Mouse (Mus musculus) NIH3T3 (cell line): Measurements from ENCODE around the gene Plekho2.

Source experiments
- DNase-seq: peaks from one replicate; pipeline ENCODE4 v3.0.0-alpha.2; 2012; ENCODE audit warnings: low read depth

The Plekho2 gene

DNA sequence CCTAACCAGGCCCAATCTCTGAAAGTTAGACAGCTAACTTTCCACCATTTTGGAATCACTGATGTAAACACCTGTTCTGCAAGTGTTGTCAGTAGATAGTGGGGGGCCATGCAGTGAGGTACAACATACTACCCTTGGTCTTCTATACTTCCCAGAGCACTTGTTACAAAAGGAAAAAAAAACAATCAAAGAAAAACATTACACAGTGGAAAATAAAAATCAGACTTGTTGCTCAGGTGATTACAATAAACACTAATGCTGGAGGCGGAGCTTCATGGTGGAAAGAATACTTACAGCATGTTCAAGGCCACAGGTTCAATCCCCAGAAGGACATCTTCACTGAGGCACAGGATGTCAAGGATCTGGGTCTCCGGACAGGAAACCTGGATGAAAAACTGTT is 27.1 kb downstream of the Plekho2 start:
- no peak for DNase-seq

DNA sequence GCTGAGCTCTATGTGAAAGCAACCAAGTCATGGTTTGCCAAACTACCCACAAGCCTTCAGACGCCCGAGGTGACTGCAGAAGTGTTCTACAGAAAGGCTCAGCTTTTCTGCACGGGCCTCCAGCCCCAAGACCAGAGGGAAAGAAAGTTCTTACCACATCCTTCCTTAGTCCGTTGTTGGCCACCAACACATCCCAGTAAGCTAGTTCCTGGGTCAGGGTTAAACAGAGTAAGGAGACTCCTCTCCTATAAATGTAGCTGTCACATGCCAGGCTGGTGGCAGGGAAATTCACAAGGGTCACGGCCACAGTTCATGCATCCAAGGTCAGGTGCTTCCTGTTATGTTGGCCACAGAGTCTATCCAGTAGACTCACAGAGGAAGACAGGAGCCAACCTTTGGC is 27.7 kb downstream of the Plekho2 start:
- no peak for DNase-seq

DNA sequence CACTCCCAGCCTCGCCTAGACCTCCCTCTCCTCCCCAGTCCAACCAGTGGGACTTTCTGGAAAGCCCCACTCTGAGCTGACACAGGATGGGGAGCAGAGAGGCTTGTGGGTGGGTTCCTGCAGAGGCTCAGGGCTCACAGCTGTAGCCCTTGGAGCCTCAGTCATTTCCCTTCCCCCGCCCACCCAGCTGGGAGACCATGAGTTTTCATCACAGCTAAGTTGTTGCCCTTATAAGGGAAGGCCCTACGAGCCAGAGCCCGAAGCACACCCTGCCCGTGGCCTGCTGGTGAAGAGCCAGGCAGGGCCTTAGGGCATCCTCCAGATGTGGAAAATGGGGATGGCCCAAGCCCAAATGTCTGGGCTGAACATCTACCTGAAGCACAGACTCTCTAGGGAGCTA is 28.8 kb downstream of the Plekho2 start:
- DNase-seq, result peak; percentile 98

DNA sequence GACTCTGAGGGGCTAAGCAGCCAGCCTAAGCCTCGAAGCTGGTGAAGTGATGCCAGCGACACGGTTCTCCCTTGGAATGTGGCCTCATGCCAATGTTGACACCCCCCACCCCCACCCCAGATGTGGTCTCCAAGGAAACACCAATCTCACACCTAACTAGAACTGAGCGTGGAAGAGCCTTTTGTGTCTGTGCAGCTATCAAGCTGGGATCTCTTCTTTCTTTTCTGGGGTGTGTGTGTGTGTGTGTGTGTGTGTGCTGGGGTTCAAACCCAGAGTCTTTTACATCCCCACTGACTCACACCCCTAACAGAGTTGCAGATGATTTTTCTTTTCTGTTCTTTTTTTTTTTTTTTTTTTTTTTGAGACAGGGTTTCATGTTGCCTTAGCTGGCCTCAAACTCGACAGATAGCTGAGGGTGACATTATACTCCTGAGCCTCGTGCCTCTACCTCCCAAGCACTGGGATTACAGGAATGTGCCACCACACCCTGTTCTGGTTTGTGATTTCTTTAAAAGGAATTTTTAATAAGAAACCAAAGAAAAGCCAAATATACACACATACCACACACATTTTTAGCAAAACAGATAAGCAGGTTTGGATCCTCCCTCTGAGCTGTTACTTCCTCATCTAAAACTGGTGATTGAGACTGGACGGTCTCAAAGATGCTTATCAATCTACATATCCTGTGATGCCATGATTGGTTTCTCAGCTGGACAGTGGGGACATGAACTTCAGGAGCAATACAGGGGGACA is 29.6 kb downstream of the Plekho2 start:
- peak; percentile 66 for DNase-seq

DNA sequence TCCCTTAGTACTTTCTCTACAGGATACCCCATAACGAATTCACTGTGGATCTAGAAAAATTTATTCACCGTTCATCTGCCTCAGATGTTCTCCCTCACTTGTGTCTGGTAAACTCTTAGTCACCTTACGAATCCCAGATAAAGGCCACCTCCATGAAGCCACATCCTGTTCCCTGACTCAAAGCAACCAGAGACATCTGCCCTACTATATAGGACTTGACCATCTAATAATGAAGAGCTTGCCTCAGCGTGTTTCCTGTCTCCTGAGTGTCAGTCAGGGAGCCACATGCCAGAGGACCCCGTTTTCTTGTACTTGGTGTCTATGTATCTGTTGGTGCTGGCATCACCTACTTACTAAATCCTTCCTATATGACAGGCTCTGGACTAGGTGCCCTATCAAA is 30.2 kb downstream of the Plekho2 start:
- DNase-seq, result no peak

DNA sequence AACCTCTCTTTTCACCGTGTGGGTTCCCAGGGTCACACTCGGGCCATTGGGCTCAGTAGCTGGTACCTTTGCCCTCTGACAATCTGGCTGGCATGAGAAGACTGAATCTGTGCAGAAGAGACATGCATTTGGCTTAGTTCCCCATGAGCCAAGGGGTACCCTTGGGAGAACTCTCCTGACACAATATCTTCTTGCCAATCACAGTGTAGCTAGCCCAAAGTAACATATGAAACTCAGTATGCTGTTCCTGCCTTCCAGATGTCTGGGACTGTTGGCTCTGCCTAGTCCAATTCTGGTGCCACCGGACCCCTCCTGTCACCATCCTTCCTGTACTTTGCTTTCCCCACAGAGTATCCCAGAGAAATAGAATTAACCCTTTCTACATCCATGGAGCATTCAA is 30.7 kb downstream of the Plekho2 start:
- peak; percentile 34 for DNase-seq

DNA sequence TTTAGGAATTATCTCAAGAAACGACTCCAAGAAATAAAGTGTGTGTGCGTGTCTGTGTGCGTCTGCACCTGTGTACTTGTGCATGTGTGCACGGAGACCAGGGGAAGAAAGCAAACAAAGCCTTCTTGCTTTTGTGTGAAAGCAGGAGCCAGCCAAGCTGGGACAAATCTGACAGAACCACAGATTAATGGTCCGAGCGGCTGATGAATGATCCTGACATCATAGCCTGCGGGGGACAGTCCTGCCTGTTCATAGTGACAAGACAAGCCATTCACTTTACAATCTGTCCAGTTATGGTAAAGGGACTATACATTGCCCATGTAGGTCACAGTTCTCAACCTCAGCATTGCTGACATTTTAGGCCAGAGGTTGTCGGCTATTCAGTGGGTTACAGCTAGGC is 31.5 kb downstream of the Plekho2 start:
- DNase-seq, result no peak

DNA sequence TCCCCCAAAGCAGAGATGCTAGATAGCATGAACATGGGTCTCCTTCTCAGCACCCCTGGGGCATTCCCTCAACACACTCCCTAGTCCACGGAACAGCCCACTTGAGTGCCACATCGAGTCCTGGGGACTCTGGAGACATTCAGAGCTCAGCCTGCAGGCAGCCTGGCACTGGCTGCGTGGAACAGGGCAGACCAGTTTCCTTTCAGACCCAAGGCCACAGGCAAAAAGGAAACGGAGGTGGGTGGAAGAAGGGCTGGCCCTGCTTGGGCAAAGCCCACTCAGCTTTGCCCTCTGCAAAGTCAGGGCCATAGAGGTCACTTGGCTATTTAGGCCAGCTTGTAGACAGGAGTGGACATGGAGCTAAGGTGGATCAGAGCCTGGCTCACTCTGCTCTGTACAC is 32.0 kb downstream of the Plekho2 start:
- no peak for DNase-seq

DNA sequence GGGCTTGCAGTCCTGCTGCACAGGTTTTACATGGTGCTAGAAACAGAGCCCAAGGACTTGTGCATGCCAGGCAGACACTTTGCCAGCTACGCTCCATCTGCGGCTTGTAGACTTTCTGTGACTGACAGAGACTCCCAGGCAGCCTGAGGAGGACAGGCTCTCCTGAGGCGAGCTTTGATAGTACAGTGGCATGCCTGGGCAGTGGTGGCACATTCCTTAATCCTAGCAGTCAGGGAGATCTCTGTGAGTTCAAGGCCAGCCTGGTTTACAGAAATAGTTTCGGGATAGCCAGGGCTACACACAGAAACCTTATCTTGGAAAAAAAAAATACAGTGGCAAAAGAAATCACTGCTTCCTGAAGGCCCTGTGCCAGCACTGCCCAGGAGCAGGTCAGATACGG is 32.7 kb downstream of the Plekho2 start:
- DNase-seq, result no peak

DNA sequence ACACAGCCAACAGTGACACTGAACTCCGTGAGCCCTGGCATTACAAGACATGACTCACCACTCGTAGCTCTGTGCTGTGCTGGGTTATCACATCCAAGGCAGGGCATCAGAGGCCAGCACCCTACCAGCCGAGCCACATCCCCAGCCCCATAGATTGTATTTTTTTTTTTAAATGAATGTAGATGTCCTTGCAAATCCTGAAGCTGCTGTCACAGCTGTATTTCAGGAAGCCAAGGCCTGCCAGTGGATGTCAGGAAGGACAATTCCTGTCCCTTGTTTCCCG is 33.5 kb downstream of the Plekho2 start:
- peak; percentile 47 for DNase-seq

DNA sequence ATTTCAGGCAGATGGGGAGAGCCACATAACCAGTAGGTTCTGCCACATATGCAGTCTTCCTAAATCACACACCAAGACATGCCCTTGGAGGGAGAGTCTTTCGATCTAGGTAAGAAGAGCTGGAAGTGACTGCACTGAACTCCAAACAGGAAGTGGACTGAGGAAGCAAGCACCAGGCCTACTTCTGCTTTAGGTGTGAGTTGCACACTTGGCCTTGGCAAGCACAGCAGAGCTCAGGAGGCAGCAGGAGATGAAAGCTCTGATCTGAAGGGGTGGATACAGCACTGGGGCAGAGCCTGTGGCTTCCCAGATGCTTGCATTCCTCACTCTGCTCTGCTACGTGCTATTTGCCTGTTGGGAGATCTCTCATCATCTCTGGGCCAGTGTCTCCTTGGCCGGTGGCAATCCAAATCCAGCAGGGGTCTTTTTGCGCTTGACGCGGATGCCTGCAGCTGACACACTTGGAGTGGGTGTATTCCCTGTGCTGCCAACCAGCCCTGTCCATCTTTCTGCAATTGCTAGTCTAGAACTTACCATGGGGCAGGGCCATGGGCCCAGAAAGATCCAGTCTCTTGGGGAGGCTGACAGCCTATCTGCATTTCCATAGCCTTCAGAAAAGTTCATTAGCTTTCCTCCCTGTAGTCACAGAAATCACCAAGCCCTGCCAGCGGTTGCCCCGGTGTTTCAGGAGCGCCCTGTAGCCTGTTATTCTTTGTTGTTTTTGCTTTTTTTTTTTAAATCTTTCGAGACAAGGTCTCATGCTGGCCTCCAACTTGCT is 34.0 kb downstream of the Plekho2 start:
- peak; percentile 56 for DNase-seq

DNA sequence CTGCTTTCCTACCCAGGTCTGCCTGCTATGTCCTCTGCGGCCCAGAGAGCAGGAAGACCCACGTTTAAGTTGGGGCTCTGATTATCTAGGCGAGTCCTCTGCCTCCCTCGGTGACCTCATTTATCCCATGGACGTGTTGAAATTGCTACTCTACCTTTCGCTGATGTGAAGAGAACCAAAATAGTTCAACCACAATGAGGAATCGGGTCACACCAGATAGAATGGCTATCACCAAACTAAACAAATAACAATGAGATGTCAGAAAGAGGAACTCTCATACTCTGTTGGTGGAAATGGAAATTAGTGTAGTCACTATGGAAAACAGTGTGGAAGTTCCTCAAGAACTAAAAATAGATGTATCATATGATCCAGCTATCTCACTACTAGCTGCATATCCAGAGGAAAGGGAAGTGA is 37.7 kb downstream of the Plekho2 start:
- DNase-seq, result peak; percentile 31

DNA sequence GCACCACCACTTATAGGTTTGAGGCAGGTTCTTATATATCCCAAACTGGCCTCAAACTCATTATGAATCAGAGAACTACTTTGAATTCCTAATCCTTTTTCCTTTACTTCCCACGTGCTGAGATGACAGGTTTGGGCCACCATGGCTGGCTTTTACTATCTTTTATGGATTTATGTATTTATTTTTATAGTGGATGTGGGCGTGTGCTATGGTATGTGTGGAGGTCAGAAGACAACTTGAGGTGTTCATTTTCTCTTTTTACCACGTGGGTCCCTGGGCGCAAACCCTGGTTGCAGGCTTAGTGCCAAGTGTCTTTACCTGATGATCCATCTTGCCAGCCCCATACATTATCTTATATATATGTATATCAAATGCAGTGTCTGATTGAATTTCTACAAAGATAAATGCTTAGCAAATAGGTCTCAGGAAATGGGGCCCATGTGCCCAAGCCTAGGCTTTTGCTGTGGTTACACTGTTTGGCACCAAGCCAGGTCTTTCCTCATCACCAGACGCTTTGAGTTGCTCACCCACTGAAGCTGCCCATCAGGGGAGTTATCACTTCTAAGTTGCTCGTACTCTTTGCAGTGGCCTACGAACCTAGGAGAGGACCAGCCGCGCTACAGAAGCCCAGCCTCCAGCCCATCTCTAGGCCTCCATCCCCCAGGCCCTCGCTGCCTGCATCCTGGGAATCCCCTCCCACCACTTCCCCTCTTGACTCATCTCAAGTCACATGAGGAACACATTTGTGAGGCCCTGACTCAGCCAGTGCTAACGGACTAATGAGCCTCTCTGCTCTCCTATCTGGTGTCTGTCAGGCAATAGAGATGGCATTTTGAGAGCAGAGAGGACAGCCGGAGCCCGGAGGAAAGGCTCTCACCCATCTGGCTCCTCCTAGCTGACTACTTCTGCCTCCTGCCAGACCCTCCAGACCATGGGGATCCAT is 38.4 kb downstream of the Plekho2 start:
- peak; percentile 93 for DNase-seq

DNA sequence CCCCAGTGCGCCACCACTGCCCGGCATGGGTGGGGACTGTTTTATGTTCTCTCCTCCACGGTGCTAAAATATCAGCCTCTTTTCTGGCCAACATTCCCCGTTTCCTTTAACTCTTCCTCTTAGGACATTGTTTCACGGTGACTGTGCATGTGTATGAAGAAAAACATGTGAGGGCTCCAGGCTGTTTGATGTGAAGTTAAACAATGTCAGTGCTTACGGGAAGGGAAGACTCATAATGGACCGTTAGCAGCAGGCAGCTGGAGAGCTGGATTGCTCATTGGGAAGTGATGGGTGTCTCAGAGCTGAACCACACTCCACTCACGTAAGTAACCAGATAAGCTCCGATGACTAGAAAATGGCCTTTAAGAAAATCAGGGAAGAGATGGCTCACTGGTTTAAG is 40.1 kb downstream of the Plekho2 start:
- DNase-seq, result peak; percentile 81

DNA sequence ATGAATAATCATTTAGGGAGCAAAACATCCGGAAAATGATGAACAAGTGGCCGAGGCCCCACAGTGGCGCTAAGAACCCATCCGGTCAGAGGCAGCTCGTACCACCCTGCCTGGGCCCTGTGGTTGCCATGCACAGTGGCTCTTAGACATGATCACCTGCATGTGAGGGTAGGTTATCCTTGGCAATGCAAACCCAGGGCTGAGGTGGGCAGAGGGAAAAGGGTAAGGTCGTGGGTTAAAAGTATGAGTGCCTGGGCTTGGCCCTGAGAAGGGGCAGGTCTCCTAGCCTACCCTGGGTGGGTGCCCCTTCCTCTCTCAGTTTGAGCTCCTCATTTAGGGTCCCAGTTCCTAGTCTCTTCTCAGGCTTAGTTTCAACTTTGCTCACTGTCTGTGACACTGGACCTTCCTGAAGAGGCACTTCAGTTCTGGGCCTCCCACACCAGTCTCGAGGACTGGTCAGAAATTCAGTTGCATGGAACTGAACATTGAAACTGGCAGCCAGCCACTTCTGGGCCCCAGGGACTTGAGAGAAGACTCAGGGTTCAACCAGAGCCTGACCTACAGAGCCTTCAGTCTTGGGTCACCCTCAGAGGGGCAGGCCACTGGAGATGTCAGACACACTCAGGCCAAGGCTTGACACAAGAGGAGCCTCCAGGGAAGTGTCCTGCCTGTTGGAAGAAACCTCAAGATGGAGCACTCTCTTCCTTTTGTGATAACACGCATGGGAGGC is 41.8 kb downstream of the Plekho2 start:
- no peak for DNase-seq

DNA sequence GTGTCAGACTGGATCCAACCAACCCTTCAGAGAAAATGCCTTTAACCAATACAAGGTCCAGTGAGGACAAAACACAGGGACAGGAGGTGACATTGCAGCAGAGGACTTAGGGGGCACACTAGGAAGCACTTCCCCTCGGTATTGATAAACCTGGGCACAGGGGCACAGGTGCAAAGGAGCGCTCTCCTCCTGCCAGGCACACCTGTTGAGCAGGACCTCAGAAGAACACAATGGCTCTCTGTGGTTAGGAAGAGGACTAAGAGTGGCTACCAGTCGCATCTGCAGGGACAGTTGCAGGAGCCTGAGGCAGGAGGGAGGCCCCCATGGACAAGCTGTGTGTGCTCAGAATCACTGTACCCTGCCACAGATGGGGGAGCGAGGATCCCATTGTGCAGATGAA is 43.3 kb downstream of the Plekho2 start:
- no peak for DNase-seq

DNA sequence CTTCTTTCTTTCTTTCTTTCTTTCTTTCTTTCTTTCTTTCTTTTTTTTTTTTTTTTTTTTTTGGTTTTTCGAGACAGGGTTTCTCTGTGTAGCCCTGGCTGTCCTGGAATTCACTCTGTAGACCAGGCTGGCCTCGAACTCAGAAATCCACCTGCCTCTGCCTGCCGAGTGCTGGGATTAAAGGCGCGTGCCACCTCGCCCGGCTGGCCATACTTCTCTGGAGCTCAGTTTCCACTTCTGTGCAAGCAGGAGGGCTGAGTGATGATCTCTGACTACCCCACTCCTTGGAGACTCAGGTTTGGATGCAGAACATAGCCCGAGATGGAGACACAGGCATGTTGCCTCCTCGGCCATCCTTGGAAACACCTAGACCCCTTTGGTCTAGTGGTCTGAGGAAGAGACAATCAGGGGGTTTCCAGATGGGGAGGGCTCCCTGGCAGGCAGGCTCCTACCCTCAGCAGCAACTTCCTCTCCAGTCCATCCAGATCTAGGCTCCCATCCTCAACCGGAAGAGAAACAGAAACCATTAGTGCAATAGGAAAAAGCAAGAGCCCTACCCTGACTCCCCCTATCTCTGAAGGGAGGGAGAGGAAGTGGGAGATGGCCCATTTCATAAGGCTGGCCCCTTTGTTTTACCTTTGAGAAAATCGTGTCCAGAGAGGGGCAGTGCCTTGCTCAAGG is 43.9 kb downstream of the Plekho2 start:
- DNase-seq, result no peak

DNA sequence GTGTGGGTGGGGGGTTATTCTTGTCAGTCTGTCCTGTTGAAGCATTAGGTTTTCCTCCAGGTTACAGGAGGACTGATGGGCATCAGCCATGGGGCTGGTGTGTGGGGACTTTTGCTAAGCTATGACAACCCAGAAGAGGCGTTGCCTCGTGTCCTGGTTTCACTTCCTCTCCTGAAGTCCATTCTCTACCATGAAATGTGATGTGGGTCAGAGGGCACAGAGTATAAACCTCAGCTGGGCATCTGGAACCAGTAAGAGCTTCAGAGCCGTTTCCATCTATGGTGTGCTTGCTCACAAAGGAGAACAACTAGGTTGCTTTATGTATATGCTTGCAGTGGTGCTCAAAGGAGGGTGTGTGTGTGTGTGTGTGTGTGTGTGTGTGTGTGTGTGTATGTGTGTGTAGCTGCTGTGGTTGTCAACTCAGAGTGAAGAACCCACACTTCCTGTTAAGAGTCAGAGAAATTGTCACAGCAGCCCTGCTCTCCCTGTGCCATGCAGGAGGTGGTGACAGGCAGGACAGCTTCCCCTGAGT is 44.6 kb downstream of the Plekho2 start:
- DNase-seq, result peak; percentile 32

DNA sequence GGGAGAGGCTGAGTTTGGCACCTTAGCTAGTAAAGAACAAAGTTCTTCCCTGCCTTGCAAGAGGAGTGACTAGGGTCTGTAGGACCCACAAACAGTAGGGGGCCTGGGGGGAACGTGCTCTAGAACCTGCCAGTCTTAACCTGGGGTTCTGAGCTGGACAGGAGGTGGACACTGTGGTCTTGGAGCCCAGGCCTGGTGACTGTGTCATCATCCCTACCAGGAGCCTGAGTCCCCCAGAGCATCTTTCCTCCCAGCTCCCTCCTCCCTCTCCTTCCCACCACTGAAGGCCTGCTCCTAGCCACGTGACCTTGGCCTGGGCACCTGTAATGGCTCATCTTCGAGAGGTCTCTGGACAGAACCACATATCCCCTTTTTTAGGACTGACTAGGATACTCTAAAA is 45.7 kb downstream of the Plekho2 start:
- DNase-seq, result no peak

DNA sequence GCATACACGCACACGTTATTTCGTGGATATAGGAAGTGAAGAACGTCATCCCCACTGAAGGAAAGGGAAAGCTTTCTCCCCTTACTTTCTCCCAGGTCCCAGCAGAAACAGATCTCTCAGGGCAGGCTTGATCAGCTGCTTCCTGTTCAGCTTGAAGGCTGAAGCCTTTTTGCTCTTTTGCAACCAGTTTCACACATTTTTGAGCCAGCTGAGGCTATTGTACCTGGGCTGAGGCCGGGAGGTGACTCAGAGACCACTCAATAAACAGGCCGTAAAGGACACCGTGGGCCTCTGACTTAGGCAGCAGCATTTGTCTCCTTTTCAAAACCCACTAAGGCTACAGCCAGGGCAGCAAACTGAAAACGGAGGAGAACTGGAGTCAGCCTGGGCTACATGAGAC is 46.9 kb downstream of the Plekho2 start:
- DNase-seq, result peak; percentile 46

DNA sequence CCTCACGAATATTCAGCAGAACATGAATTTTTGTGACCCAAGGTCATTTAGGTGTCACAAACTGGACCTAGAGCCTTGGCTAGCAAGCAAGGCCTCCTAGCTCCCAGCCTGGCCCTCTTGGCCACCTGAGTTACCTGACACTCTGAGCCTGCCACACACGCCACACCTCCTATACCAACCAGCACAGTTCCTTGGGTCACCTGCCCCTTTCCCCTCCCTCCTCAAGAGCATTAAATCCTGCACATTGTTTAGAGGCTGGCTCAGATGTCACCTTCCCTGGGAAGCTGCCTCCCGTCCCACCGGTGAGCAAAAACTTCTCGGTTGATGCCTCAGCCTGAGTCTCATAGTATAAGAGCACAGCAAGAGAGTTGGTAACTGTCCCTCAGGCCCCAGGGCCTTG is 48.6 kb downstream of the Plekho2 start:
- no peak for DNase-seq
